Mouse (Mus musculus): ENCODE measurements around the gene Crnkl1. TPM values are rescaled to one million over a fixed set of nuclear protein-coding genes. Genes with fewer than 3 reads are reported as not detected.

The Crnkl1 gene
- polyA plus RNA-seq (2014; fragmentation: Illumina TruSeq; extraction: RNeasy Lipid Tissue Mini Kit (QIAGEN cat#74804); ENCODE audit: low read depth, low replicate concordance), result 49.4 TPM

DNA sequence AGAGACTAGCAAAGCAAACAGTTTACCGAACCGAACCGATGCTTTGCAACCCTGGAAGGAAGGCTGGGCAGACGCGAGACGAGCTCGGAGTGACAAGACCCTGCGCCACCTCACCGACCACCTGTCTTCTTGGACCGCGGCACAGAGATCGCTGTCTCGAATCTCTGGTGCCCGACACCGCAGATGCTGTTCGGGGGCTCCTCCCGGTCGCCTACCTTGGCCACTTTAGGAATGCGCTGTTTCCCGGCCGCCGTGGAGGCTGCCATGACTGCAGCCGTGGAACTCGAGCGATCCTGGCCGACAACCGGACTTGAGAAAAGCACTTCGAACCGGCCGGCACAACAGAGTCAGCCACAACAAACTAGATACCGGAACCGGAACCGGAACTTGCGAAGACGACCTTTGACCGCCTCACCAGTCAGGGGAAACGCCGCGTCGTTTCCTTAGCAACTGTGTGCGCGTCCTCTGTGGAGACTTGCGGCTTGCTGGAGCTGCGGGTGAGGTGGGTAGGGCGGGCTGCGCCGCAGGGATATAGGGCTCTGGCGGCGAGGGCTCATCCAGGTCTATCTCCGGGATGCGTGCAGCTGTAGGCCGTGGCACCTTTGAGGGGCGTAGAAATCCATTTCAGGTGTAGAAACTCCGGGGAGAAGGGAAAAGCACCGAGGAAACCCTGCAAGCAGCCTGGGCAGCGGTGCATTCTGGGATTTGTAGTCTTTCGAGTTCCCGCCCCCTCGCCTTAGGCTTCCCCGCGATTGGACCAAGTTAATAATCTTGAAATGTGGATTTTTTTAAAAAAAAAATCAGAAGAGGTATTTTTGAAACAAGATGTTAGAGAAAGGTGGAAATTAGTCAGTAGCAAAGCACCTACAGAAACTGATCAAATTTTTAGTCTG is at the start of gene Crnkl1, which contains the start of gene Cfap61:
Gene Crnkl1 (minus strand): TSS at position 676 of the 893 bp plus-strand sequence.
Gene Cfap61 (plus strand): TSS at position 446 of the 893 bp plus-strand sequence.

DNA sequence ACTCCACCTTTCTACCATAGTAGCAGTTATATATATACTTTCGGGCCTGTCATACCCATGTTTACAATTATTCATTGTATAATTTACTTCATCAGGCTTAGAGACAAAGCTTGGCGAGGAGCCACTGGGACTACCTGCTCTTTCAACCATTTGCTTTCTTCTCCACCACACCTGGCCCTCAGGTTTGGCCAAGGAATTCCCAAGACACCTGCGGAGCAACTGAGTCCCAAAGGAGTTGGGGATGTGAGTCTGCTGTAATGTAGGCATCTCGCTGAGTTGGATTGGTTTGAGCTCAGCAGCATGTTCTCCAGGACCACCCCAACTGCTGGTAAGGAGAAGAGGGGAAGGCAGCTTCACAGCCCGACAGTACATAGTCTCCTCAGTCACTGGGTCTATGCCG is 33.0 kb downstream of the Crnkl1 start, which contains the start of gene Naa20:
Gene Naa20 (plus strand): TSS at position 239 of the 400 bp plus-strand sequence.

Other genes starting within 250 kb of the Crnkl1 start
- gene Naa20, start 32.9 kb downstream of the Crnkl1 start, polyA plus RNA-seq (2014; fragmentation: Illumina TruSeq; extraction: RNeasy Lipid Tissue Mini Kit (QIAGEN cat#74804); ENCODE audit: low read depth, low replicate concordance), result 228 TPM
- gene Cfap61, start 230 bp downstream of the Crnkl1 start, polyA plus RNA-seq (2014; fragmentation: Illumina TruSeq; extraction: RNeasy Lipid Tissue Mini Kit (QIAGEN cat#74804); ENCODE audit: low read depth, low replicate concordance), result 0.69 TPM

Measured in sigmoid colon, adult 10 weeks (tissue).